Mouse (Mus musculus) midbrain, embryonic 13.5 days (tissue): ENCODE results near the gene Mfsd6l. TPM values are rescaled to one million over a fixed set of nuclear protein-coding genes. Genes with fewer than 3 reads are reported as not detected.

ENCODE experiments used
- ATAC-seq: fragments of 200-750 bp; cut with Nextera tagmentation; 2 replicates; pipeline ENCODE4 v1.8.0; 2017; ENCODE audit warnings: mild to moderate bottlenecking, moderate TSS enrichment, moderate library complexity
- H3K27ac ChIP-seq: fragments of 300-500 bp; sonication (generic); 2 replicates; pipeline ENCODE4 v1.5.1; 2015; ENCODE audit warnings: inconsistent platforms, mild to moderate bottlenecking, moderate library complexity
- H3K27me3 ChIP-seq: fragments of 300-500 bp; sonication (generic); 2 replicates; pipeline ENCODE4 v1.6.1; 2015; ENCODE audit warnings: mild to moderate bottlenecking, inconsistent platforms
- H3K36me3 ChIP-seq: fragments of 300-500 bp; sonication (generic); 2 replicates; pipeline ENCODE4 v1.6.1; 2015; ENCODE audit warnings: mild to moderate bottlenecking, inconsistent platforms
- H3K4me1 ChIP-seq: fragments of 300-500 bp; sonication (generic); replicated peaks from 2 replicates; pipeline ENCODE4 v1.6.1; 2015; ENCODE audit warnings: inconsistent platforms
- H3K4me2 ChIP-seq: fragments of 300-500 bp; sonication (generic); replicated peaks from 2 replicates; pipeline ENCODE4 v1.6.1; 2015; ENCODE audit warnings: moderate library complexity, mild to moderate bottlenecking, inconsistent platforms
- H3K4me3 ChIP-seq: fragments of 300-500 bp; sonication (generic); replicated peaks from 2 replicates; pipeline ENCODE4 v1.5.1; 2015; ENCODE audit warnings: mild to moderate bottlenecking, inconsistent platforms
- H3K9ac ChIP-seq: fragments of 300-500 bp; sonication (generic); replicated peaks from 2 replicates; pipeline ENCODE4 v1.6.1; 2015; ENCODE audit warnings: mild to moderate bottlenecking, inconsistent platforms
- H3K9me3 ChIP-seq: fragments of 300-500 bp; sonication (generic); 2 replicates; pipeline ENCODE4 v1.6.1; 2016; ENCODE audit warnings: mild to moderate bottlenecking, inconsistent platforms
- WGBS: fragments of 180-500 bp; shearing (Covaris S2); methylation state at CpG from one replicate; pipeline ENCODE4 v1.1.7; 2015; 5-methylcytosine and 5-hydroxymethylcytosine counted together
- polyA plus RNA-seq: library from polyadenylated mRNA; unstranded; fragments of >200 nt; fragmentation: Nextera tagmentation; extraction: Ambion mirVana; gene quantifications from 2 replicates; pipeline ENCODE4 v1.2.1, GENCODE M21; 2015

Gene Mfsd6l
- polyA plus RNA-seq, 1 experiment from 2014 or later = not detected

DNA sequence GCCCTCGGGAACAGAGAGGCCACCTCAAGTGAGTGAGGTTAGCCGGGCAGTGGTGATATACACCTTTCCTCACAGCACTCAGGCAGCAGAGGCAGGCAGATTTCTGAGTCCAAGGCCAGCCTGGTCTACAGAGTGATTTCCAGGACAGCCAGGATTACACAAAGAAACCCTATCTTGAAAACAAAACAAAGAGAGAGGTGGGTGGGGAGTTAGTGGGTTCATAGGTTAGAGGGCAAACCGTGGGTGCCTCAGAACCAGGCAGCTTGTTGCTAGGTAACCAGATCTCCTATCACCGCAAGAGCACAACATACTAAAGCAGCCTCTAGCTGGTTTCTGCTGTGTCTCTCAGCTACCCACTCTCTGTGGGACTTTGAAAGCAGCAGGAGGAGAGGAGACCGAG, 30.7 kb downstream of the Mfsd6l start, which contains the start of gene Ccdc42:
Ccdc42 (plus strand) TSS at position 301 of the 400 bp plus-strand sequence.
- WGBS = 66% methylated on average over 5 of the region's 5 CpGs

DNA sequence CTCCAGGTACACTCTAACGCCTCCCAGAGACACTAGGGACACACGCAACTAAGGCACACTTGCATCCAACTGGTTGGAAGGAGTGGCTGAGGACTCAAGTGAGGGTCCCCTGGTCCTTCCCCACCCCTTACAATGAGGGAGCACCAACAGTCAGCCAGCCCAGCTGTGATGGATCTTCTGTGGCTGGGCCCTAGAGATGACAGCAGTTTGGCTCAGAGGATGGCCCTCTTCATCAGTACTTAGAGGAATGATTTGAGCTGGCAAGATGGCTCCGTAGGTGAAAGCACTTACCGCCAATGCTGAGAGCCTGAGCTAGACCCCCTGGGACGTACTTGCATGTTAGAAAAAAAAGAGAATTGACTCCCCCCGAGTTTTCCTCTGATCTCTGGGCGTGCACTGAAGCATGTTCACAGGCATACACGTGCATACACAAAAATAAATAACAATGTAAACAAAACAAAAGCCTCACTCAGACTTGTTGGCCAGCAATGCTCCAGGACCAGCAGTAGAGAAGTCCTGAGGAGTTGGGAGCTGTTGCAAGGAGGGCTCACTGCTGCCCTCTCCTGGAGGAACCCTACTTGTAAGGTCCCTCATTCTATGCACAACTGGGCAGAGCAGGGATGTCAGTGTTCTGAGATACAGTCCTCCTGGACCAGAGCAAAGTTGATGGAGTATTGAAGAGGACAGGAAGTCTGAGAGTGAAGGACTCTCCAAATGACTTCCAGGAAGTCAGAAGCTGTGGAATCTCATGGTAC, 33.2 kb downstream of the Mfsd6l start:
- WGBS = 72% methylated on average over 8 of the region's 8 CpGs
- no peak for ATAC-seq
- no peak overlapping the region for H3K4me3 ChIP-seq

More for the DNA sequence above, 30.7 kb downstream of the Mfsd6l start, which contains the start of gene Ccdc42:
- H3K9me3 ChIP-seq = no peaks in the 10 kb centered on the region
- no peaks in the 10 kb centered on the region for H3K36me3 ChIP-seq
- H3K27me3 ChIP-seq = peaks cover 5% of the 10 kb centered on the region; the same call in 1 of the 2 replicates
- H3K27ac ChIP-seq = no peak within 1 kb of the TSS
- H3K4me2 ChIP-seq = no peak within 1 kb of the TSS
- peaks cover 6% of the 10 kb centered on the region for H3K4me1 ChIP-seq
- H3K4me3 ChIP-seq = no peak within 1 kb of the TSS
- no peak within 1 kb of the TSS for H3K9ac ChIP-seq
- ATAC-seq = no peak

DNA sequence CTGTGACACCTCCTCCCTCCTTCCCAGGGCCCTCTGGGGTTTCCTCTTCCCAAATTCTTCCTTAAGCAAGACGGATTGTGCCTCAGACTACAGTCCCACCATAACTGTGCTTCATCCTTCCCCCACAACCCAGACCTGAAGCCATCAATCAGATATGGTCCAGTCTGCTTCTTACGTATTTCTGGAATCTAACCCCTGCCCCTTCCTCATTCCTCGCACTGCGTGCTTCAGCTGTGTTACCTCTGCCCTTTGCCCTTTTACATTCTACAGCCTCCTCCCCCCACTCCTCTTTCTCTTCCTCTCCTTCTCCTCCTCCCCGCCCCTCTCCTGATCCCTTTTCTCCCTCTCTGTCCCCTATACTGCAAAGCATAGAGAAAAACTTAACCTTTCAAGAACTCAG, 35.7 kb downstream of the Mfsd6l start:
- 13% methylated on average over 5 of the region's 5 CpGs for WGBS
- peaks cover 5% of the 10 kb centered on the region; the same call in 1 of the 2 replicates for H3K27me3 ChIP-seq
- H3K9me3 ChIP-seq = no peaks in the 10 kb centered on the region
- ATAC-seq = no peak
- H3K4me1 ChIP-seq = peaks cover 4% of the 10 kb centered on the region; the same call in 1 of the 2 replicates
- peak overlapping the region; percentile 20; the same call in 1 of the 2 replicates for H3K9ac ChIP-seq
- no peak overlapping the region for H3K4me3 ChIP-seq
- no peak overlapping the region for H3K27ac ChIP-seq
- H3K36me3 ChIP-seq = no peaks in the 10 kb centered on the region
- H3K4me2 ChIP-seq = no peak overlapping the region

More for the DNA sequence above, 33.2 kb downstream of the Mfsd6l start:
- H3K4me1 ChIP-seq = peaks cover 4% of the 10 kb centered on the region; the same call in 1 of the 2 replicates
- peaks cover 5% of the 10 kb centered on the region; the same call in 1 of the 2 replicates for H3K27me3 ChIP-seq
- H3K9ac ChIP-seq = no peak overlapping the region
- H3K4me2 ChIP-seq = no peak overlapping the region
- no peaks in the 10 kb centered on the region for H3K9me3 ChIP-seq
- H3K27ac ChIP-seq = no peak overlapping the region
- no peaks in the 10 kb centered on the region for H3K36me3 ChIP-seq

DNA sequence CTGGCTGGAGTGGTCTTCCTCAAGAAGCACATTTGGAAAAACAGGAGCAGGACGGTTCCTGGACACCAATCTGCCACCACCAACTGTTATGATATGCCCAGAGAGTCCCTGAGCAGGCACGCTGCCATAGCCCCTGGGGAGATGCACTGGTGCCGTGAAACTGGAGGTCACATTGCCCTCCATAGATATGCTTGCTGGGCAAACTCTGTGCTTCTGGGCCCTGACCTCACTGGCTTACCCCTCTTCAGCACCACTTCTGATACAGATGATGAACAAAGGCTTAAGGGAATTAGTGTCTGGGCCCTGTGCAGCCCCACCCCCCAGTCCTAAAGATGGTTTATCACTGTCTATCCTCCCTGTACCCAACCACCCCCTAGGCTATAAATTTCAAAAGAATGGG, 37.3 kb downstream of the Mfsd6l start:
- ATAC-seq = no peak
- H3K27ac ChIP-seq = no peak overlapping the region; the same call in 1 of the 2 replicates
- peaks cover 4% of the 10 kb centered on the region; the same call in 1 of the 2 replicates for H3K4me1 ChIP-seq
- no peaks in the 10 kb centered on the region for H3K9me3 ChIP-seq
- no peak overlapping the region for H3K4me2 ChIP-seq
- 61% methylated on average over 3 of the region's 3 CpGs for WGBS
- H3K36me3 ChIP-seq = no peaks in the 10 kb centered on the region
- peaks cover 5% of the 10 kb centered on the region; the same call in 1 of the 2 replicates for H3K27me3 ChIP-seq
- H3K4me3 ChIP-seq = no peak overlapping the region
- no peak overlapping the region for H3K9ac ChIP-seq

- H3K36me3 ChIP-seq = no peaks in the 10 kb centered on the region
- WGBS = 84% methylated on average over 2 of the region's 2 CpGs
- no peaks in the 10 kb centered on the region for H3K27me3 ChIP-seq
- H3K9me3 ChIP-seq = no peaks in the 10 kb centered on the region
- peaks cover 17% of the 10 kb centered on the region for H3K4me1 ChIP-seq
- no peak overlapping the region for H3K4me3 ChIP-seq
- no peak overlapping the region for H3K9ac ChIP-seq
- no peak for ATAC-seq
- H3K27ac ChIP-seq = no peak overlapping the region
- no peak overlapping the region for H3K4me2 ChIP-seq
Observed at GRCm38 (mm10) chr11:68597912-68598311, 41.9 kb downstream of the Mfsd6l start.

- no peaks in the 10 kb centered on the region for H3K36me3 ChIP-seq
- H3K4me2 ChIP-seq = no peak overlapping the region
- H3K27ac ChIP-seq = no peak overlapping the region
- peaks cover 17% of the 10 kb centered on the region for H3K4me1 ChIP-seq
- H3K4me3 ChIP-seq = no peak overlapping the region
- no peaks in the 10 kb centered on the region for H3K27me3 ChIP-seq
- no peak overlapping the region for H3K9ac ChIP-seq
- WGBS = 38% methylated on average over 6 of the region's 6 CpGs
- no peaks in the 10 kb centered on the region for H3K9me3 ChIP-seq
- ATAC-seq = no peak
Observed at GRCm38 (mm10) chr11:68600551-68601021, 44.6 kb downstream of the Mfsd6l start.

- H3K36me3 ChIP-seq = no peaks in the 10 kb centered on the region
- no peak overlapping the region for H3K9ac ChIP-seq
- H3K4me2 ChIP-seq = no peak overlapping the region
- H3K27me3 ChIP-seq = no peaks in the 10 kb centered on the region
- 5% methylated on average over 9 of the region's 9 CpGs for WGBS
- ATAC-seq = peak; percentile 65
- H3K27ac ChIP-seq = no peak overlapping the region
- no peak overlapping the region for H3K4me3 ChIP-seq
- H3K4me1 ChIP-seq = peaks cover 17% of the 10 kb centered on the region
- no peaks in the 10 kb centered on the region for H3K9me3 ChIP-seq
Observed at GRCm38 (mm10) chr11:68601486-68601991, 45.6 kb downstream of the Mfsd6l start.

DNA sequence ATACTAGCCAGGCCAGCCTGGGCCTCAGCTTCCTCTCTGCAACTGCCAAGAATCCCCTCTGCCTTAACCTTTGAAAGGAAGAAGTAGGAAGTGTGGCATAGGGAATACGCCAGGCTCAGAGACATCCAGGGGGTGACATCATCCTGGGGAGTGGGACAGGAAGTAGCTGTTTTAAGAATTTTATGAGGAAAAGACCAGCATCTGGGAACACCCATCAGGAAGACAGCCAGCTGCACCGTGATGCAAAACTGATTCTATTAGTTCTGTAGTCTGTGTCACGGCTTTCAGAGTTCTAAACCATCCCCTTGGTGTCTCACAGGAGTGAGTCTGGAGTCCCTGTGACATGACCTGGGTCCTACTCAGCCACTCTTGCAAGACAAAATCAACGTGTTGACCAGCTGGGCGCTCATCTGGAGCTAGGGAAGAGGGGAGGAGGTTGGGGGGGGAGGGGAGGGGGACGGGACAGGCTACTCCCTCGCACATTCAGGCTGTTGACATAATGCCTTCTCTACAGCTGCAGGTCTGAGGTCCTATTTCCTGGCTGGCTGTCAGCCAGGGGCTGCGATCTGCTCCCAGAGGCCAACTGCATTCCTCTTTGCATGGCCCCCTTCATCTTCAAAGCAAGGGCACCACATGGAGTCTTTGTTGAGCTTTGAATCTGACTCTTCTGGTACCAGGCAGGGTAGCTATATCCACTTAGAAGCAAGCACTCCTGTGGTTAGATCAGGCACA, 46.4 kb downstream of the Mfsd6l start:
- ATAC-seq = no peak; the same call in 1 of the 2 replicates
- Histone ChIP-seq H3K9me3 (no peaks in the 10 kb centered on the region), H3K4me1 (peaks cover 17% of the 10 kb centered on the region), H3K27me3 (no peaks in the 10 kb centered on the region), H3K9ac (no peak overlapping the region), H3K4me3 (no peak overlapping the region), H3K36me3 (no peaks in the 10 kb centered on the region), H3K27ac (no peak overlapping the region), H3K4me2 (no peak overlapping the region)
- WGBS = 16% methylated on average over 8 of the region's 8 CpGs

DNA sequence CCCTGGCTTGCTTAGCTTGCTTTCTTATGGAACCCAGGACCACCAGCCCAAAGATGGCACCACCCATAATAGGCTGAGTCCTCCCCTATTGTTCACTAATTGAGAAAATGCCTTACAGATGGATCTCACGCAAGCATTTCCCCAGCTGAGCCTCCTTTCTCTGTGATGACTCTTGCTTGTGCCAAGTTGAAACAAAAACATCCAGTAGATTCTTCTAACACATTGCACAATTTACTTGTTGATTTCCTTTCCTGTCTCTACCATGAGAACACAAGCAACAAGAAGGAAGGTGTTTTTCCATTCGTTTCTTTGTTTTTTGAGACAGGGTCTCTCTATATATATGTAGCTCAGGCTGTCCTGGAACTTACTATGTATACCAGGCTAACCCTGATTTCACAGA, 51.1 kb downstream of the Mfsd6l start:
- WGBS = 79% methylated on average over 2 of the region's 2 CpGs

More for the DNA sequence above, 51.1 kb downstream of the Mfsd6l start:
- no peaks in the 10 kb centered on the region for H3K9me3 ChIP-seq
- H3K4me3 ChIP-seq = no peak overlapping the region
- ATAC-seq = no peak
- H3K9ac ChIP-seq = no peak overlapping the region
- H3K27ac ChIP-seq = no peak overlapping the region
- no peaks in the 10 kb centered on the region for H3K27me3 ChIP-seq
- no peaks in the 10 kb centered on the region for H3K36me3 ChIP-seq
- H3K4me2 ChIP-seq = no peak overlapping the region
- H3K4me1 ChIP-seq = peaks cover 7% of the 10 kb centered on the region; the same call in 1 of the 2 replicates
